Mouse (Mus musculus) stomach, embryonic 16.5 days (tissue): Measurements from ENCODE around the gene Jak1. TPM values are rescaled to one million over a fixed set of nuclear protein-coding genes. Genes with fewer than 3 reads are reported as not detected.
A peak's percentile ranks its signal among the peaks of the same experiment; 100 is the strongest.

Experiments
- ATAC-seq: fragments of 200-750 bp; cut with Nextera tagmentation; 2 replicates; pipeline ENCODE4 v1.8.0; 2017; ENCODE audit warnings: moderate number of reproducible peaks, moderate TSS enrichment; ENCODE audit not compliant: insufficient read depth, low FRiP score
- H3K27ac ChIP-seq: fragments of 300-500 bp; sonication (generic); 2 replicates; pipeline ENCODE4 v1.5.1; 2014; ENCODE audit warnings: low read length
- H3K27me3 ChIP-seq: fragments of 300-500 bp; sonication (generic); 2 replicates; pipeline ENCODE4 v1.6.1; 2014; ENCODE audit warnings: low read length, control low read depth, mixed read lengths; ENCODE audit not compliant: control insufficient read depth, insufficient read depth
- H3K36me3 ChIP-seq: fragments of 300-500 bp; sonication (generic); 2 replicates; pipeline ENCODE4 v1.6.1; 2014; ENCODE audit warnings: low read length; ENCODE audit not compliant: control insufficient read depth, insufficient read depth
- H3K4me1 ChIP-seq: fragments of 300-500 bp; sonication (generic); 2 replicates; pipeline ENCODE4 v1.6.1; 2014; ENCODE audit warnings: low read length, control low read depth, mixed read lengths; ENCODE audit not compliant: control insufficient read depth, insufficient read depth
- H3K4me2 ChIP-seq: fragments of 300-500 bp; sonication (generic); 2 replicates; pipeline ENCODE4 v1.6.1; 2014; ENCODE audit warnings: low read depth, low read length, mixed read lengths
- H3K4me3 ChIP-seq: fragments of 300-500 bp; sonication (generic); replicated peaks from 2 replicates; pipeline ENCODE4 v1.5.1; 2014; ENCODE audit warnings: mild to moderate bottlenecking, low read length
- H3K9ac ChIP-seq: fragments of 300-500 bp; sonication (generic); 2 replicates; pipeline ENCODE4 v1.6.1; 2014; ENCODE audit warnings: low read length
- H3K9me3 ChIP-seq: fragments of 300-500 bp; sonication (generic); replicated peaks from 2 replicates; pipeline ENCODE4 v1.6.1; 2016; ENCODE audit warnings: low read length, control low read depth; ENCODE audit not compliant: control insufficient read depth
- WGBS: fragments of 180-500 bp; shearing (Covaris S2); extraction: QIAGEN DNeasy Blood & Tissue Kit; methylation state at CpG from one replicate; pipeline ENCODE4 v1.1.7; 2014; 5-methylcytosine and 5-hydroxymethylcytosine counted together
- polyA plus RNA-seq: library from polyadenylated mRNA; unstranded; fragments of >200 nt; fragmentation: Nextera tagmentation; extraction: Ambion mirVana; gene quantifications from 2 replicates; pipeline ENCODE4 v1.2.1, GENCODE M21; 2015

The Jak1 gene
- polyA plus RNA-seq, 1 experiment from 2014 or later, result 91.4 TPM

DNA sequence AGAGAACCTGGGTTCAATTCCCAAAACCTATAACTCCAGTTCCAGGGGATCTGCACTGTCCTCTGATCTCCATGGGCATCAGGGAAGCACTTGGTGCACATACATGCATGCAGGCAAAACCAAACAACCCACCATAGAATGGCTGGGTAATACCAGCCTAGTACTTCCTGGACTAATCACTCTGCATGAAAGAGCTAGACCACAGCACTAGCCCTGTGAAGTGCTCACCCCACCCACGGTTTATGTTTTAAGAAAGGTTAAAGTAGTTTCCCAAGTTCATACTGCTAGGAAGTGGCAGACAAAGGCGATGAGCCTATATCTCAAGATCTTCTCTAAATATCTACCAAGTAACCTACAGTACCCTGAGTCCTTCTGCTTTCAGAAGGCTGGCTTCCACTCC is 51.6 kb downstream of the Jak1 start:
- WGBS, result 81% methylated on average over 2 of the region's 2 CpGs
- ATAC-seq, result no peak
- H3K9me3 ChIP-seq, result no peaks in the 10 kb centered on the region

DNA sequence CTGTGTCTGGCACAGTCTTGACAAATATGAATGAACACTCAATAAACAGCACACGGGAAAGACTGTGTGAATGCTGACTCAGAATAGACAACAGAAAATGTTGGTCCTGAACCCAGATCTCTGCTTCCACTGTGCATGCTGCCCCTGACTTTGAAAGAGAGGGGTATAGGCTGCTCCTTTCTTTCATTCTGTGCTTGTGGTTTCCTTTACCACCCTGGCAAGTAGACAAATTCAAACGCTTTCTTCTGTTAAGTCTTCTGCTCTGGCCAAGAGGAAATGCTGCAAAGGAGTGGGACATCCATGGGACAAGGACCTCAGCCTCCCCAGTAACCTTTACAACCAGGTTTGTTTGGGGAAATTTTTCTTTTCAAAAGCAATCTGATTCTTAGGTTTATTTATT is 57.6 kb downstream of the Jak1 start:
- Histone ChIP-seq H3K4me2 (no peak overlapping the region), H3K9ac (no peak overlapping the region), H3K4me1 (peaks cover 13% of the 10 kb centered on the region), H3K4me3 (no peak overlapping the region), H3K27ac (no peak overlapping the region), H3K27me3 (no peaks in the 10 kb centered on the region), H3K36me3 (no peaks in the 10 kb centered on the region), H3K9me3 (no peaks in the 10 kb centered on the region)
- no peak for ATAC-seq
- WGBS, result 69% methylated on average over 2 of the region's 2 CpGs

More for the DNA sequence above, 51.6 kb downstream of the Jak1 start:
- Histone ChIP-seq H3K4me3 (no peak overlapping the region), H3K27me3 (no peaks in the 10 kb centered on the region), H3K36me3 (no peaks in the 10 kb centered on the region), H3K4me2 (no peak overlapping the region), H3K9ac (no peak overlapping the region), H3K27ac (no peak overlapping the region), H3K4me1 (peaks cover 6% of the 10 kb centered on the region; the same call in 1 of the 2 replicates)

DNA sequence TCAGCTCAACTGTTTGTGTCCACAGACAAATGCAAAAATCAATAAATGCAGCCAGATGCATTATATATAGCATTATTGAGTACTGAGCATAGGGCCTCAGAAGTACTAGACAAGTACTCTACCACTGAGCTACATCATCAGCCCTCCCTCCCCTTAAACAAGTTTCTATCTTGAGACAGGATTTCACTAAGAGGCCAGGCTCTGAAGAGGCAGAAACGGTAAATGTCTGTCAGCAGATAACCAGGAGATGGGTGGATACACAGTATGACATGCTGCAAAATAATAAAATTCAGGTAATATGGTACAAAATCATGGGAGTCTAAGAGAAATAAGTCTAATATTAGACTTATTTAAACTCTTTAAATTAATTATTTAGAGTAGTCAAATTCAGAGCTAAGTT is 61.6 kb downstream of the Jak1 start:
- Histone ChIP-seq H3K36me3 (no peaks in the 10 kb centered on the region), H3K4me1 (peaks cover 27% of the 10 kb centered on the region), H3K9me3 (no peaks in the 10 kb centered on the region), H3K9ac (no peak overlapping the region), H3K4me3 (no peak overlapping the region), H3K27me3 (no peaks in the 10 kb centered on the region), H3K27ac (no peak overlapping the region), H3K4me2 (no peak overlapping the region)
- ATAC-seq, result no peak
- 69% methylated on average over 1 of the region's 1 CpGs for WGBS

DNA sequence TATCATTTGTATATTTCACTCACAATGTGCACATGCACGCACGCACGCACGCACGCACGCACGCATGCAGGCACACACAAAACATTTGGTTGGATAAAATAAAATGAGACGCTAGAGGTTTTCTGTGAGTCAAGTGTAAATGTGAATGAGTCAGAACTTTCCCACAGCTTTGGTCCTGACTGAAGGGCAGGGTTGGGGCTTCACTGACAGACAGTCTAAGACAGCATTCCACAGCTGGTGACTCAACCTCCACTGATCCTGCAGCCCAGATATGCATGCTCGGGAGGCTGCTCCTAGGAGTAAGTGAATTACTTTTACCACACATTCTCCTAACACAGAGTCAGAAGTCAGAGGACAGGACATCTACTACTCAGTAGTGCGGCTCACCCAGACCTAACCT is 62.5 kb downstream of the Jak1 start:
- H3K4me1 ChIP-seq, result peaks cover 36% of the 10 kb centered on the region
- H3K9ac ChIP-seq, result no peak overlapping the region
- ATAC-seq, result peak; percentile 29; the same call in 1 of the 2 replicates
- H3K36me3 ChIP-seq, result no peaks in the 10 kb centered on the region
- H3K9me3 ChIP-seq, result no peaks in the 10 kb centered on the region
- H3K27me3 ChIP-seq, result no peaks in the 10 kb centered on the region
- no peak overlapping the region for H3K4me3 ChIP-seq
- H3K27ac ChIP-seq, result no peak overlapping the region
- WGBS, result 74% methylated on average over 10 of the region's 10 CpGs
- H3K4me2 ChIP-seq, result no peak overlapping the region

DNA sequence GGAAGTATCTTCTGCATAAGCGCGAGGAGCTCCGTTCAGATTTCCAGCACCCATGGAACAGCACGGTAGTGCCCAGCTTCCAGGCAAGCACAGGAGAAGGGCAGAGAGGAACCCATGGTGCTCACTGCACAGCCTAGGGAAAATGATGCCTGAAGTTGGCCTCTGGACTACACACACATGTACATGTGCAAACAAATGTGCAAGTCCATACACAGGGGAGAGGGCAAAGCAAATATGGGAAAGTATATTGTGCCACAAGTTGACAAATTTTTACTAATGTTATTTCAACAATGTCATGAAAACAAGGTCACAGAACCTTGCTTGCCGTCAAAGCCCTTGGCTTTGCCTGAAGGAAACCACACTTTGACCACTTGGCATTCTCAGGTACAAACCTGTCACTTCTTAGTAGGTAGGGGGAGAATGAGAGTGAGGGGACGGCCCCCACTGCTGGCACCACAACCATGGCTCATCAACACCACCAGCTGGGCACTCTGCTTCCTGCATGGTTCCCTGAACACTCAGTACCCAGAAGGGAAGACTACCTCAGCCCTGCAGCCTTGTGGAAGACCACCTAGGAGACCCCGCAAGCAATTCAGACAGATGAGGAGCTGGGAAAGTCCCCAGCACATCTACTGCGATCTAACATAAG is 65.5 kb downstream of the Jak1 start:
- no peak overlapping the region for H3K4me3 ChIP-seq
- ATAC-seq, result no peak
- no peaks in the 10 kb centered on the region for H3K36me3 ChIP-seq
- H3K9ac ChIP-seq, result no peak overlapping the region
- peaks cover 26% of the 10 kb centered on the region for H3K4me1 ChIP-seq
- 90% methylated on average over 8 of the region's 8 CpGs for WGBS
- H3K9me3 ChIP-seq, result no peaks in the 10 kb centered on the region
- no peak overlapping the region for H3K27ac ChIP-seq
- no peak overlapping the region for H3K4me2 ChIP-seq
- no peaks in the 10 kb centered on the region for H3K27me3 ChIP-seq

DNA sequence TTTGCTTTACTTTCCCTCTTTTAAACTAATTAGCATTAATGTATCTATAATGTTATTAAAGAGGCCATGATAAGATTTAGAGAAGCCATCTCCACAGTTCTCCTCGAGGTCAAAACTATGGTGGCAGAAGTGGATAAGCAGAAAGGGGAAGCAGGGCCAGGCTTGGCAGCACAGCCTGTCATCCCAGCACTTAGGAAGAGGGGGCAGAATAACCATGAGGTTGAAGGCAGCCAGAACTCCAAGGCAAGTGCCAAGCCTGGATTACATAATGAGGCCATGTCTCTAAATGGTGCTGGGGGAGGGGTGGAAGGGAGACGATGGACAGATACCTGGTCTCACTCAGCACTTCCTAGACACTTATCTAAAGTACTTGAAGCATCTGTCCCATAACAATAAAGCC is 66.7 kb downstream of the Jak1 start:
- no peaks in the 10 kb centered on the region for H3K9me3 ChIP-seq
- no peaks in the 10 kb centered on the region for H3K27me3 ChIP-seq
- H3K4me2 ChIP-seq, result no peak overlapping the region
- no peak overlapping the region for H3K27ac ChIP-seq
- no peaks in the 10 kb centered on the region for H3K36me3 ChIP-seq
- 29% methylated on average over 2 of the region's 2 CpGs for WGBS
- no peak; the same call in 1 of the 2 replicates for ATAC-seq
- H3K9ac ChIP-seq, result no peak overlapping the region
- H3K4me3 ChIP-seq, result no peak overlapping the region
- peaks cover 26% of the 10 kb centered on the region for H3K4me1 ChIP-seq

DNA sequence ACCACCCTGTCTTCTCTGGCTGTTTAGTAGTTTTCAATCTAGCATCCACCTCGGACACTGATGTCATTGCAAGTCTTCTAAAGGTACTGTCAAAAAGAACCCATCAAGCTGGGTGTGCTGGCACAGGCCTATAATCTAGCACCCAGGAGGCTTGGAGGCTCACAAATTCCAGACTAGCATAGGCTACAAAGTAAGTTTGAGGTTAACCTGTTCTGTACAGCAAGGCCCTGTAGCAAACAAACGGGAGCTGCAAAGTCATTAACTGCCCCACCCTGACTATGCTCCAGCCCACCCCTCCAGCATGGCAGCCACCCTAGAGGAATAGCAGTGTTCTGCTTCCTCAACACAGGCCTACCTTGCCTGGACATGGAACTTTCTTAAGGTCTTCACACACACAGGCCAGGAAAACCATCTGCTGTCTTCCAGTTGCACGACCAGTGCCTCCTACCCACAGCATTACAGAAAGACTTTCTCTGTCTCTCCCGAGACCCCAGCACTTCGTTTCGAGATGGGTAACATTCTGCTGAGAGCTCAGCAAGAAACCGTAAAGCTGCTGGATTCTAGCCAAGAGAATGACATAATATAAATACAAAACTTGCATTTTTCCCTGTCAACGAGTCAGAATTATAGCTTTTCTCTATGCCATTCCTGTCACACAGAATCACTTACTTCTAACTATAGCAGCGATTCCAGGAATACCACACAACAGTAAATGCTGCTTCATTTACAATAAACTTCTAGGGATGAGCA is 67.5 kb downstream of the Jak1 start:
- Histone ChIP-seq H3K27ac (no peak overlapping the region), H3K36me3 (no peaks in the 10 kb centered on the region), H3K9ac (no peak overlapping the region), H3K9me3 (no peaks in the 10 kb centered on the region), H3K4me1 (peaks cover 26% of the 10 kb centered on the region), H3K4me2 (no peak overlapping the region), H3K27me3 (no peaks in the 10 kb centered on the region), H3K4me3 (no peak overlapping the region)
- 38% methylated on average over 9 of the region's 9 CpGs for WGBS
- no peak for ATAC-seq

DNA sequence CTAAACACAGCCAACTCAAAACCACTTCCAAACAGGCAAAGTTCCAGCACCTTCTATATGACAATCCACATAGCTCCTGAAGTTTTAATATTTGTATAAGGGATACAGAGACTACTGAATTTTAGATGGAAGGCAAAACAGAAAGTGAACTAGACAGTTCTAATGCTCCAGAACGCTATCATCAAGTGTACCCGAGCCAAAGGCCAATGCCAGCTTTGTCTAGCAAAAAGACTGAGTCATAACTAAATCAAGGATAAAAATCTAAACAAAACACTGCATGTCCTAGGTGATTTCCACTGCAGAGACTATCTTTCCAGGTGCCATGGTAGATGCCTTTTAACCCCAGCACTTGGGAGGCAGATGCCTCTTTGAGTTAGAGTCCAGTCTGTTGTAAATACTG is 68.7 kb downstream of the Jak1 start:
- no peaks in the 10 kb centered on the region for H3K27me3 ChIP-seq
- no peak overlapping the region for H3K4me3 ChIP-seq
- no peak overlapping the region for H3K27ac ChIP-seq
- H3K36me3 ChIP-seq, result no peaks in the 10 kb centered on the region
- no peak overlapping the region for H3K4me2 ChIP-seq
- 64% methylated on average over 2 of the region's 2 CpGs for WGBS
- H3K9ac ChIP-seq, result no peak overlapping the region
- H3K4me1 ChIP-seq, result peaks cover 26% of the 10 kb centered on the region
- H3K9me3 ChIP-seq, result no peaks in the 10 kb centered on the region
- no peak for ATAC-seq

DNA sequence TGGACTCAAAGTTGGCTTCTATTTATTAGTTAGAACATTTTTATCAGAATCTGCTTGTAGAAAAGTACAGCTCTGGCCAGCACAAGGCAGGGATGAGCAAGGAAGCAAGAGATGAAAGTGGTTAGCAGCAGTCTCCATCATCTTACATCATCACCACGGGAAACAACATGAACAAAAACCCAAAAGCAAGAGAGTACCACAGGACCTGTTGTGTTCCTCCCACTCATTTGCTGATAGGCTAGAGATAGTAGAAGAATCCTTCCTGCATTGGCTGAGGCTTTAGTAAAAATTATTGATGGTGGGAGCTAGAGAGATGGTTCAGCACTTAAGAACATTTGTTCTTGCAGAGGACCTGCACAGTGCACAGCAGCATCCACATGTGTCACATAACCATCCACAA is 70.9 kb downstream of the Jak1 start:
- Histone ChIP-seq H3K4me1 (peaks cover 19% of the 10 kb centered on the region), H3K36me3 (no peaks in the 10 kb centered on the region), H3K9me3 (no peaks in the 10 kb centered on the region), H3K27ac (no peak overlapping the region), H3K9ac (no peak overlapping the region), H3K27me3 (no peaks in the 10 kb centered on the region), H3K4me2 (no peak overlapping the region), H3K4me3 (no peak overlapping the region)
- ATAC-seq, result no peak
- WGBS, result 79% methylated on average over 1 of the region's 1 CpGs
